Mouse (Mus musculus): ENCODE data around the gene Zic4. TPM values are rescaled to one million over a fixed set of nuclear protein-coding genes. Genes with fewer than 3 reads are reported as not detected.

Zic4 gene
- polyA plus RNA-seq, 1 experiment from 2014 or later, result not detected

DNA sequence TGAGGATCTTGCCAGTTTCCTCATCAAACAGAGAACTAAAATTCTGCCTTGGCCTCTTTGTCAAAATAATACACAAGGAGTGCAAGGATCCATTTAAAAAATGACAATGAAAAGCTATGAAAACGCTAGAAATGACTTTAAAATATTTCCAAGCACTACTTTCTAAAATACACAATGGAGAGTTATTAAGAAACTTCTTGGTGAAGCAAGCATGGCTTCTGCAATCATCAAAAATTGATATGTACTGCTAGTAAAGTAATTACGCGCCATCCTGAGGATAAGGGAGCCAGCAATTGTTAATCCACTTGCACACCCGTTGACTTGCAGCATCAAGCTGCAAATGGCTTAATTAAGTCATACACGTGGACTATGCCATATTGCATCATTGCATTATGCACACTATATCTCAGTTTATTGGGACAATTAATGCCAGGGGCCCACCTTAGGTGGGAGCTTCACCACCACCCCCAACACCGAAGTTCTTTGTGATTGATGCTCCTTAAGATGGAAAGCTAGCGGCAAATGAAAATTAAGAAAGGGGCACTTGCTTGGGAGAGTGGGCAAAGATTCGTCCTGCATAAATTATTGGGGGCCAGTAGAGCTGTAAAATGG is 38.4 kb downstream of the Zic4 start:
- no peaks in the 10 kb centered on the region for H3K36me3 ChIP-seq (ENCODE audit: insufficient read depth, low read length)
- no peak overlapping the region for H3K4me3 ChIP-seq (ENCODE audit: low read length)
- 3% methylated on average over 8 of the region's 8 CpGs for WGBS
- H3K4me1 ChIP-seq (ENCODE audit: insufficient read depth, low read length), result no peaks in the 10 kb centered on the region
- ATAC-seq (ENCODE audit: low FRiP score, low TSS enrichment), result no peak
- no peak overlapping the region for H3K9ac ChIP-seq (replicated peaks; ENCODE audit: low read length)
- no peak overlapping the region for H3K4me2 ChIP-seq (replicated peaks; ENCODE audit: low read depth, low read length)
- H3K27me3 ChIP-seq (ENCODE audit: insufficient read depth, low read length), result peaks cover 97% of the 10 kb centered on the region
- H3K9me3 ChIP-seq (ENCODE audit: low read length), result no peaks in the 10 kb centered on the region
- H3K27ac ChIP-seq (ENCODE audit: low read length), result no peak overlapping the region

DNA sequence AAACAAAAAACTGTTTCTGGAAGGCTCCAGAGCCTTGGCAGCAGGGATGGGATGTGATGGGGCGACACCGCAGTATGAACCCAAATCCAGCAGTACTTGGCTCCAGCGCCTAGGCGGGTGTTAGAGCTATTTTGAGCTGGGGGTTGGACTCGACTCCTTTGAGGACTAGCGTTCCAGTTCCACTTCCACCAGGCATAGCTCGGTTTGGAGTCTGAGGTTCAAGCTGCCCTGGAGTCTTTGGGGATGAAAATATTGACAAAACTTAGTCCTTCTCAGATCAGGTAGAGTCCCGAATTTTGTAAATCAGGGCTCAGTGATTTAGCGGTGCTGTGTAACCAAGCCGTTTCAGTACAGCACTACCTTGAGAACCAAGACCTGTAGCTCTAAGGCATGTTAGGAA is 39.3 kb downstream of the Zic4 start:
- ATAC-seq (ENCODE audit: low FRiP score, low TSS enrichment), result no peak
- Histone ChIP-seq H3K9me3 (ENCODE audit: low read length) (no peaks in the 10 kb centered on the region), H3K36me3 (ENCODE audit: insufficient read depth, low read length) (no peaks in the 10 kb centered on the region), H3K27me3 (ENCODE audit: insufficient read depth, low read length) (peaks cover 97% of the 10 kb centered on the region), H3K4me3 (ENCODE audit: low read length) (no peak overlapping the region), H3K9ac (replicated peaks; ENCODE audit: low read length) (no peak overlapping the region), H3K4me2 (replicated peaks; ENCODE audit: low read depth, low read length) (no peak overlapping the region), H3K4me1 (ENCODE audit: insufficient read depth, low read length) (no peaks in the 10 kb centered on the region), H3K27ac (ENCODE audit: low read length) (no peak overlapping the region)
- WGBS, result under 1% methylated on average over 10 of the region's 10 CpGs

DNA sequence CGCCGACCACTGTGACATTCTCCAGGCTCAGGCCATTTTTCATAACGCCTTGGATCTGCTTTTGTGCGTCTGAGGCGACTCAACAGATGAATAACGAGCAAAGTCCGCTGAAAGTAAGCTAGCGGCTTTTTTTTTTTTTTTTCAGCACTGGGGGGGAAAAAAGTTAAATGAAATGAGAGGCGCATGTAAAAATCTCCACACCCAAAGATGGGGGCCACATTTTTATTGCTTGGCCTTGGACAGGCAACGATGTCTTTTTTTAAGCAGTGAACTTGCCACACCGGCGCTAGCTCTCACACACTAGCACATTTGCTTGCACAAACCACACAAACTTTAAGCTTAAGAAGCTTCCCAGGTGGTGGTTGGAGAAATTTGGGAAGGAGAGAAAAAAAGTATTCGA is 42.0 kb downstream of the Zic4 start:
- no peak for ATAC-seq (ENCODE audit: low FRiP score, low TSS enrichment)
- H3K27me3 ChIP-seq (ENCODE audit: insufficient read depth, low read length), result peaks cover 89% of the 10 kb centered on the region
- H3K36me3 ChIP-seq (ENCODE audit: insufficient read depth, low read length), result no peaks in the 10 kb centered on the region
- no peak overlapping the region for H3K27ac ChIP-seq (ENCODE audit: low read length)
- WGBS, result 2% methylated on average over 13 of the region's 13 CpGs
- H3K4me2 ChIP-seq (replicated peaks; ENCODE audit: low read depth, low read length), result no peak overlapping the region
- H3K9me3 ChIP-seq (ENCODE audit: low read length), result no peaks in the 10 kb centered on the region
- H3K9ac ChIP-seq (replicated peaks; ENCODE audit: low read length), result no peak overlapping the region
- H3K4me3 ChIP-seq (ENCODE audit: low read length), result no peak overlapping the region
- no peaks in the 10 kb centered on the region for H3K4me1 ChIP-seq (ENCODE audit: insufficient read depth, low read length)

DNA sequence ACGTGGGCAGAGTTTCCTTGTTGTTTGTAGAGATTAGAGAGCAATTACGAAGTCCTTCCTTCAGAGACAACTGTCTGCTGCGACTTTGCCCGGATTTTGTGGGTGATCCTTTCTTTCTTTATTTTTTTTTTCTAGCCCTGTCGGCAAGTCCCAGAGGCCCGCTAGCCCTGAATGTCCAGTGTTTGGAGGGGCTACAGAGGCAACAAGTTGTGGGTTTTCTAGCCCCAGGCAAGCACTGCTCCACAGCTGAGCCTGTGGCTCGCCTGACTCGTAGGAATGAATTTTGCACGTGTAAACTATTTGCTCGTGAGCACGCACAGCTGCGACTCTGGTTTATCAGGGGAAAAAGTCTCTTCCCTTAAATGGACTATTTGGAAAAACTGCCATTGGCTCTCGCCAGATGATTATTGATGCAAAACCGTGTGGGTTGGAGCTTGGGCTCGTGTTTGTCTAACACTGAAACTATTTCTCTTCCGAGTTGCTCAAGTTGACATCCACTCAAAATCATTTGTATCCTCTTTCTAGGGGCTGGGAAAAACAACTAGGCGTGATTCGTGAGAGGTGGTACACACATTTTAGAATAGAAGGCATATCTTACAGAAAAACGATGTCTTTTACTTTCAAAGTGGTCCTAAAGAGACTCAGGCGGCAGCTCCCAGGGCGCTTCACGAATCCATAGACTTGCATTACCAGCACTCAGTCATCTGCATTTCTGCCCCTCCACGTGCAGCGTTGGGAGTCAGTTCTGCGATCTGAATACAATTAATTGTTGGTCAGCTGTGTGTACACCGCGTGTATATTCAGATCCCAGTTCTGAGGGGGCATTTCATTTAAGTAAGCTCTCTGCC is 42.9 kb downstream of the Zic4 start:
- WGBS, result under 1% methylated on average over 27 of the region's 27 CpGs
- H3K27ac ChIP-seq (ENCODE audit: low read length), result no peak overlapping the region
- no peaks in the 10 kb centered on the region for H3K4me1 ChIP-seq (ENCODE audit: insufficient read depth, low read length)
- H3K36me3 ChIP-seq (ENCODE audit: insufficient read depth, low read length), result no peaks in the 10 kb centered on the region
- no peak for ATAC-seq (ENCODE audit: low FRiP score, low TSS enrichment)
- H3K9ac ChIP-seq (replicated peaks; ENCODE audit: low read length), result no peak overlapping the region
- H3K4me2 ChIP-seq (replicated peaks; ENCODE audit: low read depth, low read length), result no peak overlapping the region
- H3K27me3 ChIP-seq (ENCODE audit: insufficient read depth, low read length), result peaks cover 89% of the 10 kb centered on the region
- H3K9me3 ChIP-seq (ENCODE audit: low read length), result no peaks in the 10 kb centered on the region
- H3K4me3 ChIP-seq (ENCODE audit: low read length), result no peak overlapping the region

DNA sequence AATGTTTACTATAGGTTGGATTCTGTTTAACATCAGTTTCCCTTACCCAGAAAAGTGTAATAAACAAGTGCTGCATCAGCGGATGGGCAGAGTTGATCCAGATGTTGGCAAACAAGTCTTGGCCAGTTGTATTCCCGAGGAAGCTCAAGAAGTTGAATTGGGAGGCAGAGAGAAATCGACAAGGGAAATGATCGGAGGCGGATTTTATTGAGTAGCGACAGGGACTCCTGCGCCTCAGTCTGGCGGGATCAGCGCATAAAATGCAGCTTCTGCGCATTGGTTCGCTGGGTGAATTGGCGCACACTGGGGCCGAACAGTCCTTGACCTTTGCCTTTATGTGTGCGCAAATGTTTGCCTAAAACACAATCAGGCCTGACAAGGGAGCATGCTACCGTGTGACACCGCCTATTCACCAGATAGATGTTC is 43.6 kb downstream of the Zic4 start:
- WGBS, result 0% methylated on average over 16 of the region's 16 CpGs
- no peak for ATAC-seq (ENCODE audit: low FRiP score, low TSS enrichment)
- no peaks in the 10 kb centered on the region for H3K9me3 ChIP-seq (ENCODE audit: low read length)
- H3K4me1 ChIP-seq (ENCODE audit: insufficient read depth, low read length), result no peaks in the 10 kb centered on the region
- no peak overlapping the region for H3K27ac ChIP-seq (ENCODE audit: low read length)
- peaks cover 89% of the 10 kb centered on the region for H3K27me3 ChIP-seq (ENCODE audit: insufficient read depth, low read length)
- H3K4me3 ChIP-seq (ENCODE audit: low read length), result no peak overlapping the region
- H3K4me2 ChIP-seq (replicated peaks; ENCODE audit: low read depth, low read length), result no peak overlapping the region
- H3K36me3 ChIP-seq (ENCODE audit: insufficient read depth, low read length), result no peaks in the 10 kb centered on the region
- no peak overlapping the region for H3K9ac ChIP-seq (replicated peaks; ENCODE audit: low read length)

DNA sequence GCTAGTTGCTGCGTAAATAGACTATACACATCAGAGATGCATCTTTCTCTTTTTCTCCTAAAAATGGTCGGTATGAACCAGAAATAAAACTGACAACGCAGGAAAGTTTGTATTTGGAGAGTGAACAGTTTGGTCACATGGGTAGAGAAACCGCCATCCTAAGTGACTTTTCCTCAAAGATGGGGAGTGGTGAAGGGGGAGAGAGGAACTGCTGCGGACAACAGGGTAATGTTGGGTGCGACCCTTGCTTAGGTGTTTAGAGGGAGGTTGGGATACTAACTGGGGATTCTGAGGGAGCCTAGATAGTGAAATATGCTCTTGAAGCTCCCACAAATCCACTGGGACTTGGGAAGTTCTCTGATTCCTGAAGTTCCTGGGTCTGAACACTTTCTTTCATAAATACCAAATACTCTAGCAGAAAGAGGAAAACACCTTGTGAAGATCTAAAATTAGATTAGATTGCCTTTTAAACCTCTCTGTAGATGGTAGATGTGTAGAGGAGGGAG is 44.1 kb downstream of the Zic4 start:
- ATAC-seq (ENCODE audit: low FRiP score, low TSS enrichment), result no peak
- H3K9me3 ChIP-seq (ENCODE audit: low read length), result no peaks in the 10 kb centered on the region
- peaks cover 88% of the 10 kb centered on the region for H3K27me3 ChIP-seq (ENCODE audit: insufficient read depth, low read length)
- no peak overlapping the region for H3K4me3 ChIP-seq (ENCODE audit: low read length)
- no peak overlapping the region for H3K9ac ChIP-seq (replicated peaks; ENCODE audit: low read length)
- WGBS, result 1% methylated on average over 6 of the region's 6 CpGs
- H3K36me3 ChIP-seq (ENCODE audit: insufficient read depth, low read length), result no peaks in the 10 kb centered on the region
- no peak overlapping the region for H3K27ac ChIP-seq (ENCODE audit: low read length)
- H3K4me1 ChIP-seq (ENCODE audit: insufficient read depth, low read length), result no peaks in the 10 kb centered on the region
- H3K4me2 ChIP-seq (replicated peaks; ENCODE audit: low read depth, low read length), result no peak overlapping the region

DNA sequence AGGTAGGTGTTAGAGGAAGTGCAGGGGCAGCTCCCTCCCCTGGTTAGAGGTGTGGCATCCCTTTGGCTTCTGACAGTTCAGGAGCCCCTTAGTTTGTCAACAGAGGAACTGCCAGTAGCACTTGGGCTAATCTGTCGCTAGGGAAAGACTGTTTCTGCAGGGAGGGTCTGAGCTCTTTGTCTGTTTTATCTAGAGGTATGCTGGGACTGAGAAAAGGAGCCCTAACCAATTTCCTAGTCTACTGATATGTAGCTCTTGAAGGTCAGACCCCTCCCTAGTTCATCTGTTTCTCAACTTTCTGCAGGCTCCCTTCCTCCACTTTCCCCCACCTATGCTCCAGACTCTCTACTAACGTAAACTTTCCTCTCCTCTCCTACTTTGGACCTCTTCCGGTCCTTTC is 47.6 kb downstream of the Zic4 start:
- Histone ChIP-seq H3K4me1 (ENCODE audit: insufficient read depth, low read length) (no peaks in the 10 kb centered on the region), H3K9ac (replicated peaks; ENCODE audit: low read length) (no peak overlapping the region), H3K4me3 (ENCODE audit: low read length) (no peak overlapping the region), H3K36me3 (ENCODE audit: insufficient read depth, low read length) (no peaks in the 10 kb centered on the region), H3K27me3 (ENCODE audit: insufficient read depth, low read length) (peaks cover 74% of the 10 kb centered on the region), H3K27ac (ENCODE audit: low read length) (no peak overlapping the region), H3K9me3 (ENCODE audit: low read length) (0 out of 2 replicates have a peak, but pooled peaks cover 3% of the 10 kb centered on the region), H3K4me2 (replicated peaks; ENCODE audit: low read depth, low read length) (no peak overlapping the region)
- ATAC-seq (ENCODE audit: low FRiP score, low TSS enrichment), result no peak
- 0% methylated on average over 3 of the region's 3 CpGs for WGBS

DNA sequence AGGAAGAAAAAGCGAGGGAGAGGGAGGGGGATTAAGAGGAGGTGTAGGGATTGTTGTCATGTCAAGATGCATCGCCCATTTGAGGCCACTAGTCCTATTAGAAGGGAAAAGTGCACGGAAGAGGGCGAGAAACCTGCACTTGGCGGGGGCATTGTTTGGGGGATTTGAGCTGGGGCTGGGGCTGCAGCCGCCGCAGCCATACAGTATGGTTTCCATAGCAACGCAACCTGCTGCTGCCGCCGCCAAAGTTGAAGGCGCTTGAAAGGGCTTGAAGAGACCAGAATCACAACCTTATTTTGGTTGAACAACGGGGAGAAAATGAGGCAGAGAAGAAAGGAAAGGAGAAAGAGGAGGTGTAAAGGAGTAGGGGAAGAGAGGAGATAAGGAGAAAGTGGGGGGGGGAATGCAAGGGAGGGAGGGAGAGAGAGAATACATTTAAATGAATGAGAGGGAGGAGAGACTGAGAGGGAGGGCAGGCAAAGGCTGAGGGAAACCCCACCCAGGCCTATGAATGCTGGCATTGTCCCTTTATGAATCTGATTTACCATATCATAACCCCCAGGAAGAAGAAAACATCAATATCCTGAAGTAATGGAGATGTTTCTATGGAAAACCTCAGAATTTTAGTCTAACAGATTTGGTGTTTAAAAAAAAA is 51.9 kb downstream of the Zic4 start:
- no peak overlapping the region for H3K4me3 ChIP-seq (ENCODE audit: low read length)
- no peak overlapping the region for H3K27ac ChIP-seq (ENCODE audit: low read length)
- H3K36me3 ChIP-seq (ENCODE audit: insufficient read depth, low read length), result no peaks in the 10 kb centered on the region
- H3K9ac ChIP-seq (replicated peaks; ENCODE audit: low read length), result no peak overlapping the region
- H3K4me2 ChIP-seq (replicated peaks; ENCODE audit: low read depth, low read length), result no peak overlapping the region
- peaks cover 80% of the 10 kb centered on the region for H3K27me3 ChIP-seq (ENCODE audit: insufficient read depth, low read length)
- ATAC-seq (ENCODE audit: low FRiP score, low TSS enrichment), result no peak
- no peaks in the 10 kb centered on the region for H3K4me1 ChIP-seq (ENCODE audit: insufficient read depth, low read length)
- 0 out of 2 replicates have a peak, but pooled peaks cover 3% of the 10 kb centered on the region for H3K9me3 ChIP-seq (ENCODE audit: low read length)
- 2% methylated on average over 12 of the region's 12 CpGs for WGBS

DNA sequence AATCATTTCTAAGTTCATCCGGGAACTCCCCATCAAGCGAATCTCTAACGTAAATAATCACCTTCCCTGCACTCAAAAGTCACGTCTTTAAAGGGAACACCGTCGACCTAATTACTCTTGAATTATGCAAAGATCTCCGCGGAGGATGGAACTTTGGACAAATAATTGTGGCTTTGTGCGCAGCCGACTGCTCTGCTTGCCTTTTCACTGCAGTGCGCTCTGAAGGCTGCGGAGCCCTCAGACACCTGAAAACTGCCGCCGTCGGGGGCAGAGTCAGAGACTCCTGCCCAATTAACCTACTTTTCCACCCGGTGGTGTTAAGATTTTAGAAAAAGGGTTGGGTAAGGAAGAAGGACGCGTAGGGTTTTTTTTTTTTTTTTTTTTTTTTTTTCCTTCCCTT is 58.2 kb downstream of the Zic4 start:
- Histone ChIP-seq H3K4me1 (ENCODE audit: insufficient read depth, low read length) (no peaks in the 10 kb centered on the region), H3K9ac (replicated peaks; ENCODE audit: low read length) (no peak overlapping the region), H3K4me3 (ENCODE audit: low read length) (no peak overlapping the region), H3K27me3 (ENCODE audit: insufficient read depth, low read length) (peaks cover 60% of the 10 kb centered on the region), H3K9me3 (ENCODE audit: low read length) (no peaks in the 10 kb centered on the region), H3K4me2 (replicated peaks; ENCODE audit: low read depth, low read length) (no peak overlapping the region), H3K36me3 (ENCODE audit: insufficient read depth, low read length) (no peaks in the 10 kb centered on the region), H3K27ac (ENCODE audit: low read length) (no peak overlapping the region)
- WGBS, result under 1% methylated on average over 18 of the region's 18 CpGs
- no peak for ATAC-seq (ENCODE audit: low FRiP score, low TSS enrichment)
